ENCODE assay signal across 9 mouse cellular contexts in the genomic region with DNA sequence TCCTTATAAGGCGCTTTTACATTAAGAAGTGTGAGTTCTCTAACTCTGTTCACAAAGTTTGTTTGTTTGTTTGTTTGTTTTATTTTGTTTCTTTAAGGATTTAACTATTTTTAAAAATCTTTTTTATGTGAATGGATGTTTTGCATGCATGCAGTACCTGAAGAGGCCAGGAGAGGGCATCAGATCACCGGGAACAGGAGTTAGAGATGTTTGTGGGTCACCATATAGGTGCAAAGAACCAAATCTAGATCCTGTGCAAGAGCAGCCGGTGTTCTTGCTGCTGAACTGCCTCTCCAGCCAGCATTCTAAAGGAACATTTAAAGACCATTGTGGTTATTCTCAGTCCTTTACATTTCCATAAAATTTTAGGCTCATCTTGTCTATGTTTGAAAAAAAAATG. TPM values are rescaled to one million over a fixed set of nuclear protein-coding genes. Genes with fewer than 3 reads are reported as not detected.
A peak's percentile ranks its signal among the peaks of the same experiment; 100 is the strongest.
DNase-seq lines count a peak whose midpoint lies in the region; TF ChIP-seq lines count a peak whose summit lies in the region.
"Had no signal": no experiment of that assay in that cellular context is flagged by ENCODE, and none has a peak within 500 bp of the region (broad histone marks: within the 10 kb centered on the region; RNA-seq: fewer than 3 reads in every experiment).

No protein-coding gene starts in this region.

- TF ChIP-seq CTCF in spleen, adult 2 months (IDR thresholded peaks at IDR 0.05; ENCODE audit: extremely low read depth, insufficient read depth, insufficient read length, insufficient replicate concordance): peak; percentile 11; the same call in 1 of the 2 replicates

- H3K27ac ChIP-seq in heart, embryonic 10.5 days: no peak overlapping the region
- H3K27ac ChIP-seq in spleen, adult 2 months (ENCODE audit: insufficient read depth, low read length): no peak overlapping the region
- H3K27ac ChIP-seq: limb, embryonic 13.5 days had no signal

- peaks cover 4% of the 10 kb centered on the region; the same call in 1 of the 2 replicates for H3K27me3 ChIP-seq in heart, embryonic 10.5 days (ENCODE audit: insufficient read depth, poor library complexity, severe bottlenecking)
- H3K27me3 ChIP-seq in spleen, adult 2 months (ENCODE audit: control insufficient read depth, insufficient read depth, low read length): no peaks in the 10 kb centered on the region
- H3K27me3 ChIP-seq: limb, embryonic 13.5 days had no signal

- no peaks in the 10 kb centered on the region for H3K9me3 ChIP-seq in heart, embryonic 10.5 days
- H3K9me3 ChIP-seq: limb, embryonic 13.5 days had no signal

- no peaks in the 10 kb centered on the region for H3K36me3 ChIP-seq in heart, embryonic 10.5 days
- no peaks in the 10 kb centered on the region for H3K36me3 ChIP-seq in spleen, adult 2 months (ENCODE audit: control insufficient read depth, insufficient read depth, low read length)
- H3K36me3 ChIP-seq: limb, embryonic 13.5 days had no signal

- 29% methylated on average over 3 of the region's 3 CpGs for WGBS in heart, embryonic 10.5 days
- 31% methylated on average over 3 of the region's 3 CpGs for WGBS in spleen, adult 2 months

- H3K4me3 ChIP-seq in heart, embryonic 10.5 days: no peak overlapping the region
- no peak overlapping the region for H3K4me3 ChIP-seq in spleen, adult 2 months (ENCODE audit: extremely low read depth, insufficient read depth, insufficient read length)
- H3K4me3 ChIP-seq: limb, embryonic 13.5 days had no signal

- no peak for TF ChIP-seq POLR2A in spleen, adult 2 months (IDR thresholded peaks at IDR 0.05; ENCODE audit: low read depth, low read length)

- peak; percentile 18 for DNase-seq in heart, adult 8-10 months (ENCODE audit: low spot score)
- no peak for DNase-seq in heart, embryonic 10.5 days (ENCODE audit: low spot score)
- peak in 1 of 2 experiments; percentile 14 for DNase-seq in spleen, adult 2 months (ENCODE audit: low read depth in 1 of 2, low spot score in 2 of 2)
- no peak for DNase-seq in spleen, postnatal 36 days (ENCODE audit: low spot score in 2 of 2)
- peak; percentile 17 for DNase-seq in c-Kit-positive CD71-positive TER-119-negative erythroid progenitor cells, embryonic 14.5 days (ENCODE audit: low read depth)
- peak; percentile 49 for DNase-seq in mesoderm, embryonic 11.5 days (ENCODE audit: low read depth, low spot score)
- no peak for DNase-seq in left cerebral cortex, adult 8-10 months (ENCODE audit: low spot score in 2 of 2)
- DNase-seq in cerebellum, adult 9-11 months: no peak

- no peaks in the 10 kb centered on the region for H3K4me1 ChIP-seq in heart, embryonic 10.5 days
- no peaks in the 10 kb centered on the region for H3K4me1 ChIP-seq in spleen, adult 2 months (ENCODE audit: control insufficient read depth, insufficient read depth, insufficient read length)
- H3K4me1 ChIP-seq: limb, embryonic 13.5 days had no signal

RNA-seq across cellular contexts. Expression of a gene that starts 52.1 kb away (rescaled TPM):
- 10 to 100 TPM; 26.0 to 34.3 (median 29.9) TPM for total RNA-seq in heart, adult 8-10 months (2022)
- polyA plus RNA-seq in heart, embryonic 10.5 days (2016; fragmentation: Nextera tagmentation; extraction: Ambion mirVana): 16.2 and 25.5 TPM in 2 replicates
- 8.6 and 8.8 TPM in 2 replicates for polyA plus RNA-seq in spleen, adult 2 months (2012; rRNA removed)
- total RNA-seq in left cerebral cortex, adult 8-10 months (2022): 10 to 100 TPM; 60.1 to 72.3 (median 69.7) TPM

Comparison
In these comparisons a context has a peak if more than half of its experiments do, and no peak if none do; other contexts are left out.
1. DNase-seq: peak in heart, adult 8-10 months (single experiment), c-Kit-positive CD71-positive TER-119-negative erythroid progenitor cells, embryonic 14.5 days (single experiment) and mesoderm, embryonic 11.5 days (single experiment); none in heart, embryonic 10.5 days (single experiment), spleen, postnatal 36 days (0 of 2), left cerebral cortex, adult 8-10 months (0 of 2) and cerebellum, adult 9-11 months (single experiment).